Mouse (Mus musculus): ENCODE measurements at regions not wholly inside any gene's neighbourhood (a gene's known extent, or its start where the extent isn't known, plus 50 kb on each side); places are given as distances from the start of the nearest gene placed in this dataset.

- no peak for TF ChIP-seq CHD2 (IDR thresholded peaks at IDR 0.05; ENCODE audit: low read depth, low read length)
- TF ChIP-seq HCFC1 (IDR thresholded peaks at IDR 0.05; ENCODE audit: borderline replicate concordance, insufficient read depth, low read length), result no peak
- TF ChIP-seq ZC3H11A (IDR thresholded peaks at IDR 0.05; ENCODE audit: borderline replicate concordance, low read depth, low read length), result no peak
- no peak for TF ChIP-seq MAFK (IDR thresholded peaks at IDR 0.05; ENCODE audit: insufficient read depth, low read depth, low read length)
Measured at GRCm38 (mm10) chr13:111962155-111962554, 153.4 kb upstream of the Map3k1 start.

Data from ES-E14 (cell line).